Mouse (Mus musculus): Measurements from ENCODE around the gene Fyco1. TPM values are rescaled to one million over a fixed set of nuclear protein-coding genes. Genes with fewer than 3 reads are reported as not detected.

Gene Fyco1
- polyA plus RNA-seq, 1 experiment, result 35.7 TPM

GRCm38 (mm10) chr9:123844468-123844867 is 7.2 kb downstream of the Fyco1 start:
- peak overlapping the region; percentile 79 for H3K27ac ChIP-seq (replicated peaks; ENCODE audit: low read depth, low read length)
- H3K4me3 ChIP-seq (ENCODE audit: insufficient read depth, low read depth, low read length), result no peak overlapping the region
- peaks cover 5% of the 10 kb centered on the region; the same call in 1 of the 2 replicates for H3K4me1 ChIP-seq (ENCODE audit: control insufficient read depth, insufficient read depth, insufficient read length, low read length)

GRCm38 (mm10) chr9:123840243-123840642 is 11.5 kb downstream of the Fyco1 start:
- no peak overlapping the region for H3K27ac ChIP-seq (replicated peaks; ENCODE audit: low read depth, low read length)
- H3K4me3 ChIP-seq (ENCODE audit: insufficient read depth, low read depth, low read length), result no peak overlapping the region
- 0 out of 2 replicates have a peak, but pooled peaks cover under 1% of the 10 kb centered on the region for H3K4me1 ChIP-seq (ENCODE audit: control insufficient read depth, insufficient read depth, insufficient read length, low read length)

GRCm38 (mm10) chr9:123835851-123836250 is 15.8 kb downstream of the Fyco1 start:
- no peaks in the 10 kb centered on the region for H3K4me1 ChIP-seq (ENCODE audit: control insufficient read depth, insufficient read depth, insufficient read length, low read length)
- H3K27ac ChIP-seq (replicated peaks; ENCODE audit: low read depth, low read length), result no peak overlapping the region
- H3K4me3 ChIP-seq (ENCODE audit: insufficient read depth, low read depth, low read length), result no peak overlapping the region

- H3K4me3 ChIP-seq (ENCODE audit: insufficient read depth, low read depth, low read length), result no peak overlapping the region
- H3K4me1 ChIP-seq (ENCODE audit: control insufficient read depth, insufficient read depth, insufficient read length, low read length), result no peaks in the 10 kb centered on the region
- no peak overlapping the region for H3K27ac ChIP-seq (replicated peaks; ENCODE audit: low read depth, low read length)
Observed at GRCm38 (mm10) chr9:123828916-123829315, 22.8 kb downstream of the Fyco1 start.

GRCm38 (mm10) chr9:123826631-123827030 is 25.1 kb downstream of the Fyco1 start:
- H3K4me1 ChIP-seq (ENCODE audit: control insufficient read depth, insufficient read depth, insufficient read length, low read length), result no peaks in the 10 kb centered on the region
- no peak overlapping the region for H3K27ac ChIP-seq (replicated peaks; ENCODE audit: low read depth, low read length)
- H3K4me3 ChIP-seq (ENCODE audit: insufficient read depth, low read depth, low read length), result no peak overlapping the region

- peaks cover 9% of the 10 kb centered on the region; the same call in 1 of the 2 replicates for H3K4me1 ChIP-seq (ENCODE audit: control insufficient read depth, insufficient read depth, insufficient read length, low read length)
- H3K27ac ChIP-seq (replicated peaks; ENCODE audit: low read depth, low read length), result no peak overlapping the region
- H3K4me3 ChIP-seq (ENCODE audit: insufficient read depth, low read depth, low read length), result no peak overlapping the region
Observed at GRCm38 (mm10) chr9:123818601-123819000, 33.1 kb downstream of the Fyco1 start.

- no peak overlapping the region for H3K4me3 ChIP-seq (ENCODE audit: insufficient read depth, low read depth, low read length)
- no peak overlapping the region for H3K27ac ChIP-seq (replicated peaks; ENCODE audit: low read depth, low read length)
- peaks cover 9% of the 10 kb centered on the region; the same call in 1 of the 2 replicates for H3K4me1 ChIP-seq (ENCODE audit: control insufficient read depth, insufficient read depth, insufficient read length, low read length)
Observed at GRCm38 (mm10) chr9:123815996-123816395, 35.7 kb downstream of the Fyco1 start.

GRCm38 (mm10) chr9:123815444-123815843 is 36.3 kb downstream of the Fyco1 start:
- Histone ChIP-seq H3K4me1 (ENCODE audit: control insufficient read depth, insufficient read depth, insufficient read length, low read length) (peaks cover 9% of the 10 kb centered on the region; the same call in 1 of the 2 replicates), H3K4me3 (ENCODE audit: insufficient read depth, low read depth, low read length) (no peak overlapping the region), H3K27ac (replicated peaks; ENCODE audit: low read depth, low read length) (peak overlapping the region; percentile 43; the same call in 1 of the 2 replicates)

- Histone ChIP-seq H3K4me3 (ENCODE audit: insufficient read depth, low read depth, low read length) (no peak overlapping the region), H3K4me1 (ENCODE audit: control insufficient read depth, insufficient read depth, insufficient read length, low read length) (peaks cover 9% of the 10 kb centered on the region; the same call in 1 of the 2 replicates), H3K27ac (replicated peaks; ENCODE audit: low read depth, low read length) (peak overlapping the region; percentile 43; the same call in 1 of the 2 replicates)
Observed at GRCm38 (mm10) chr9:123814821-123815220, 36.9 kb downstream of the Fyco1 start.

- peaks cover 9% of the 10 kb centered on the region; the same call in 1 of the 2 replicates for H3K4me1 ChIP-seq (ENCODE audit: control insufficient read depth, insufficient read depth, insufficient read length, low read length)
- no peak overlapping the region for H3K27ac ChIP-seq (replicated peaks; ENCODE audit: low read depth, low read length)
- no peak overlapping the region for H3K4me3 ChIP-seq (ENCODE audit: insufficient read depth, low read depth, low read length)
Observed at GRCm38 (mm10) chr9:123814326-123814725, 37.4 kb downstream of the Fyco1 start.

- H3K4me3 ChIP-seq (ENCODE audit: insufficient read depth, low read depth, low read length), result no peak overlapping the region
- H3K27ac ChIP-seq (replicated peaks; ENCODE audit: low read depth, low read length), result no peak overlapping the region
- peaks cover 9% of the 10 kb centered on the region; the same call in 1 of the 2 replicates for H3K4me1 ChIP-seq (ENCODE audit: control insufficient read depth, insufficient read depth, insufficient read length, low read length)
Observed at GRCm38 (mm10) chr9:123811831-123812230, 39.9 kb downstream of the Fyco1 start.

- H3K27ac ChIP-seq (replicated peaks; ENCODE audit: low read depth, low read length), result 0 out of 2 replicates have a peak overlapping the region, but pooled peaks have one; percentile 25
- H3K4me1 ChIP-seq (ENCODE audit: control insufficient read depth, insufficient read depth, insufficient read length, low read length), result no peaks in the 10 kb centered on the region
- H3K4me3 ChIP-seq (ENCODE audit: insufficient read depth, low read depth, low read length), result no peak overlapping the region
Observed at GRCm38 (mm10) chr9:123808583-123808982, 43.1 kb downstream of the Fyco1 start.

- H3K27ac ChIP-seq (replicated peaks; ENCODE audit: low read depth, low read length), result no peak within 1 kb of the TSS
- H3K4me1 ChIP-seq (ENCODE audit: control insufficient read depth, insufficient read depth, insufficient read length, low read length), result no peaks in the 10 kb centered on the region
- H3K4me3 ChIP-seq (ENCODE audit: insufficient read depth, low read depth, low read length), result no peak within 1 kb of the TSS
Observed at GRCm38 (mm10) chr9:123806267-123806666, 45.4 kb downstream of the Fyco1 start, which contains the start of gene Cxcr6. TSS of gene Cxcr6 (plus strand) at chr9:123806475.

GRCm38 (mm10) chr9:123805241-123805640 is 46.5 kb downstream of the Fyco1 start:
- H3K4me1 ChIP-seq (ENCODE audit: control insufficient read depth, insufficient read depth, insufficient read length, low read length), result no peaks in the 10 kb centered on the region
- no peak overlapping the region for H3K4me3 ChIP-seq (ENCODE audit: insufficient read depth, low read depth, low read length)
- H3K27ac ChIP-seq (replicated peaks; ENCODE audit: low read depth, low read length), result no peak overlapping the region

- no peak overlapping the region for H3K27ac ChIP-seq (replicated peaks; ENCODE audit: low read depth, low read length)
- no peak overlapping the region for H3K4me3 ChIP-seq (ENCODE audit: insufficient read depth, low read depth, low read length)
- no peaks in the 10 kb centered on the region for H3K4me1 ChIP-seq (ENCODE audit: control insufficient read depth, insufficient read depth, insufficient read length, low read length)
Observed at GRCm38 (mm10) chr9:123802896-123803295, 48.8 kb downstream of the Fyco1 start.

- Histone ChIP-seq H3K4me3 (ENCODE audit: insufficient read depth, low read depth, low read length) (no peak overlapping the region), H3K4me1 (ENCODE audit: control insufficient read depth, insufficient read depth, insufficient read length, low read length) (no peaks in the 10 kb centered on the region), H3K27ac (replicated peaks; ENCODE audit: low read depth, low read length) (no peak overlapping the region)
Observed at GRCm38 (mm10) chr9:123802421-123802820, 49.3 kb downstream of the Fyco1 start.
